ENCODE assay signal across 8 mouse cellular contexts in genomic region chr12:70973831-70974230, GRCm38 (mm10). TPM values are rescaled to one million over a fixed set of nuclear protein-coding genes. Genes with fewer than 3 reads are reported as not detected.
DNase-seq lines count a peak whose midpoint lies in the region; ATAC-seq lines count a peak whose summit lies in the region.

No protein-coding gene starts in this region.

- H3K27me3 ChIP-seq in neural tube, embryonic 11.5 days (ENCODE audit: control insufficient read depth, insufficient read depth, low read length), result no peaks in the 10 kb centered on the region
- H3K27me3 ChIP-seq in intestine, embryonic 16.5 days (replicated peaks; ENCODE audit: control insufficient read depth, insufficient read depth, low read length), result no peaks in the 10 kb centered on the region
- no peaks in the 10 kb centered on the region for H3K27me3 ChIP-seq in stomach, embryonic 15.5 days (replicated peaks)

- WGBS in neural tube, embryonic 11.5 days, result 92% methylated on average over 4 of the region's 4 CpGs
- WGBS in intestine, embryonic 16.5 days, result 87% methylated on average over 4 of the region's 4 CpGs
- 85% methylated on average over 4 of the region's 4 CpGs for WGBS in stomach, embryonic 15.5 days

- H3K9me3 ChIP-seq in neural tube, embryonic 11.5 days (ENCODE audit: control insufficient read depth, low read length), result no peaks in the 10 kb centered on the region
- no peaks in the 10 kb centered on the region for H3K9me3 ChIP-seq in intestine, embryonic 16.5 days (ENCODE audit: control insufficient read depth, low read length)
- no peaks in the 10 kb centered on the region for H3K9me3 ChIP-seq in stomach, embryonic 15.5 days

- no peak overlapping the region for H3K9ac ChIP-seq in neural tube, embryonic 11.5 days (ENCODE audit: low read length)
- H3K9ac ChIP-seq in intestine, embryonic 16.5 days (ENCODE audit: low read depth, low read length), result no peak overlapping the region
- H3K9ac ChIP-seq in stomach, embryonic 15.5 days, result no peak overlapping the region

- peak overlapping the region; percentile 0; the same call in 1 of the 2 replicates for H3K4me2 ChIP-seq in neural tube, embryonic 11.5 days (ENCODE audit: low read depth)
- peak overlapping the region; percentile 39; the same call in 1 of the 2 replicates for H3K4me2 ChIP-seq in intestine, embryonic 16.5 days (ENCODE audit: low read depth, low read length)
- peak overlapping the region; percentile 53 for H3K4me2 ChIP-seq in stomach, embryonic 15.5 days

- peak; percentile 23 for DNase-seq in cerebellum, adult 8-10 months
- no peak for DNase-seq in cerebellum, adult 18-20 months
- DNase-seq in neural tube, embryonic 11.5 days (ENCODE audit: low spot score), result no peak
- no peak for DNase-seq in neural tube, embryonic 10.5 days (ENCODE audit: extremely low spot score, low spot score)
- no peak for DNase-seq in right cerebral cortex, postnatal 36 days (ENCODE audit: low spot score in 2 of 2)
- DNase-seq in left cerebral cortex, postnatal 4 days, result no peak

- H3K27ac ChIP-seq in neural tube, embryonic 11.5 days (ENCODE audit: low read depth, low read length), result no peak overlapping the region
- no peak overlapping the region; the same call in 1 of the 2 replicates for H3K27ac ChIP-seq in intestine, embryonic 16.5 days (ENCODE audit: low read length)
- no peak overlapping the region for H3K27ac ChIP-seq in stomach, embryonic 15.5 days

- intact Hi-C loops in left cerebral cortex, postnatal 4 days (cut with DNase I), result no loop called here

- peaks cover 3% of the 10 kb centered on the region; the same call in 1 of the 2 replicates for H3K4me1 ChIP-seq in neural tube, embryonic 11.5 days (ENCODE audit: control insufficient read depth, insufficient read depth, low read length)
- H3K4me1 ChIP-seq in intestine, embryonic 16.5 days (ENCODE audit: control insufficient read depth, insufficient read depth, low read length), result peaks cover 11% of the 10 kb centered on the region
- H3K4me1 ChIP-seq in stomach, embryonic 15.5 days, result peaks cover 4% of the 10 kb centered on the region

- H3K4me3 ChIP-seq in neural tube, embryonic 11.5 days (ENCODE audit: low read depth, low read length), result no peak overlapping the region
- no peak overlapping the region for H3K4me3 ChIP-seq in intestine, embryonic 16.5 days (ENCODE audit: low read length)
- H3K4me3 ChIP-seq in stomach, embryonic 15.5 days (replicated peaks), result peak overlapping the region; percentile 96

- H3K36me3 ChIP-seq in neural tube, embryonic 11.5 days (ENCODE audit: control insufficient read depth, insufficient read depth, low read length), result no peaks in the 10 kb centered on the region
- no peaks in the 10 kb centered on the region for H3K36me3 ChIP-seq in intestine, embryonic 16.5 days (ENCODE audit: control insufficient read depth, insufficient read depth, low read length)
- H3K36me3 ChIP-seq in stomach, embryonic 15.5 days, result no peaks in the 10 kb centered on the region

- ATAC-seq in neural tube, embryonic 11.5 days (ENCODE audit: insufficient read depth, low FRiP score, low TSS enrichment), result no peak
- ATAC-seq in intestine, embryonic 16.5 days, result no peak
- ATAC-seq in stomach, embryonic 15.5 days (ENCODE audit: insufficient read depth, low FRiP score, low read depth), result no peak

RNA-seq across cellular contexts. Expression of gene Psma3, which starts 0.6 kb away (rescaled TPM):
- 640 and 649 TPM in 2 replicates for polyA plus RNA-seq in neural tube, embryonic 11.5 days (2014; fragmentation: Nextera tagmentation; extraction: Ambion mirVana)
- 516 and 562 TPM in 2 replicates for polyA plus RNA-seq in intestine, embryonic 16.5 days (2015; fragmentation: Nextera tagmentation; extraction: Ambion mirVana)
- 521 and 644 TPM in 2 replicates for polyA plus RNA-seq in stomach, embryonic 15.5 days (2015; fragmentation: Nextera tagmentation; extraction: Ambion mirVana)
- total RNA-seq in left cerebral cortex, postnatal 4 days (2021), result 100 to 1,000 TPM; 272 to 286 TPM

RNA-seq across cellular contexts. Expression of gene Actr10, which starts 36.2 kb away (rescaled TPM):
- polyA plus RNA-seq in neural tube, embryonic 11.5 days (2014; fragmentation: Nextera tagmentation; extraction: Ambion mirVana), result 290 and 299 TPM in 2 replicates
- 205 and 213 TPM in 2 replicates for polyA plus RNA-seq in intestine, embryonic 16.5 days (2015; fragmentation: Nextera tagmentation; extraction: Ambion mirVana)
- polyA plus RNA-seq in stomach, embryonic 15.5 days (2015; fragmentation: Nextera tagmentation; extraction: Ambion mirVana), result 184 and 210 TPM in 2 replicates
- 100 to 1,000 TPM; 182 to 192 TPM for total RNA-seq in left cerebral cortex, postnatal 4 days (2021)

RNA-seq across cellular contexts. Expression of gene Arid4a, which starts 42.0 kb away (rescaled TPM):
- polyA plus RNA-seq in neural tube, embryonic 11.5 days (2014; fragmentation: Nextera tagmentation; extraction: Ambion mirVana), result 32.6 and 34.4 TPM in 2 replicates
- polyA plus RNA-seq in intestine, embryonic 16.5 days (2015; fragmentation: Nextera tagmentation; extraction: Ambion mirVana), result 35.1 and 35.8 TPM in 2 replicates
- polyA plus RNA-seq in stomach, embryonic 15.5 days (2015; fragmentation: Nextera tagmentation; extraction: Ambion mirVana), result 37.1 and 37.8 TPM in 2 replicates
- total RNA-seq in left cerebral cortex, postnatal 4 days (2021), result 10 to 100 TPM; 36.1 to 38.4 TPM

Comparison
In these comparisons a context has a peak if more than half of its experiments do, and no peak if none do; other contexts are left out.
1. H3K4me2 ChIP-seq: peak in every context shown above with its lines; median percentile 53 in stomach, embryonic 15.5 days; 39 in intestine, embryonic 16.5 days; 0 in neural tube, embryonic 11.5 days.